Mouse (Mus musculus): ENCODE measurements around the gene Pfkfb4. TPM values are rescaled to one million over a fixed set of nuclear protein-coding genes. Genes with fewer than 3 reads are reported as not detected.

Pfkfb4 gene
- polyA plus RNA-seq, 1 experiment from 2014 or later, result 12.8 TPM

- ATAC-seq (replicated peaks; ENCODE audit: low FRiP score), result no peak
- Histone ChIP-seq H3K9me3 (ENCODE audit: control insufficient read depth, low read length) (no peaks in the 10 kb centered on the region), H3K4me1 (replicated peaks; ENCODE audit: control insufficient read depth, insufficient read depth, low read length) (no peaks in the 10 kb centered on the region), H3K4me3 (ENCODE audit: low read depth, low read length) (no peak overlapping the region), H3K9ac (ENCODE audit: low read length) (no peak overlapping the region), H3K36me3 (ENCODE audit: control insufficient read depth, insufficient read depth, low read length) (peaks cover 6% of the 10 kb centered on the region; the same call in 1 of the 2 replicates), H3K4me2 (ENCODE audit: low read depth, low read length, severe bottlenecking) (no peak overlapping the region), H3K27me3 (ENCODE audit: control insufficient read depth, insufficient read depth, low read length) (no peaks in the 10 kb centered on the region), H3K27ac (ENCODE audit: low read depth, low read length) (no peak overlapping the region)
- peak; percentile 30 for DNase-seq (ENCODE audit: low spot score)
- 91% methylated on average over 5 of the region's 5 CpGs for WGBS
Observed at GRCm38 (mm10) chr9:109060898-109061295, 69.3 kb downstream of the Pfkfb4 start.

GRCm38 (mm10) chr9:109068095-109068735 lies 76.6 kb downstream of the Pfkfb4 start:
- Histone ChIP-seq H3K27ac (ENCODE audit: low read depth, low read length) (no peak overlapping the region), H3K9ac (ENCODE audit: low read length) (no peak overlapping the region), H3K4me2 (ENCODE audit: low read depth, low read length, severe bottlenecking) (no peak overlapping the region), H3K27me3 (ENCODE audit: control insufficient read depth, insufficient read depth, low read length) (no peaks in the 10 kb centered on the region), H3K4me3 (ENCODE audit: low read depth, low read length) (no peak overlapping the region), H3K36me3 (ENCODE audit: control insufficient read depth, insufficient read depth, low read length) (peaks cover 14% of the 10 kb centered on the region; the same call in 1 of the 2 replicates), H3K4me1 (replicated peaks; ENCODE audit: control insufficient read depth, insufficient read depth, low read length) (peaks cover 7% of the 10 kb centered on the region), H3K9me3 (ENCODE audit: control insufficient read depth, low read length) (no peaks in the 10 kb centered on the region)
- ATAC-seq (replicated peaks; ENCODE audit: low FRiP score), result no peak
- DNase-seq (ENCODE audit: low spot score), result no peak
- 93% methylated on average over 3 of the region's 3 CpGs for WGBS

GRCm38 (mm10) chr9:109073661-109074573 lies 82.3 kb downstream of the Pfkfb4 start, which contains the start of gene Atrip:
TSS of gene Atrip (minus strand) at chr9:109074124.
- H3K27ac ChIP-seq (ENCODE audit: low read depth, low read length), result no peak within 1 kb of the TSS
- peaks cover 12% of the 10 kb centered on the region for H3K4me1 ChIP-seq (replicated peaks; ENCODE audit: control insufficient read depth, insufficient read depth, low read length)
- peaks cover 3% of the 10 kb centered on the region; the same call in 1 of the 2 replicates for H3K36me3 ChIP-seq (ENCODE audit: control insufficient read depth, insufficient read depth, low read length)
- peak within 1 kb of the TSS; percentile 86 for H3K4me2 ChIP-seq (ENCODE audit: low read depth, low read length, severe bottlenecking)
- peak within 1 kb of the TSS; percentile 85 for H3K9ac ChIP-seq (ENCODE audit: low read length)
- DNase-seq (ENCODE audit: low spot score) (peak; percentile 96), ATAC-seq (replicated peaks; ENCODE audit: low FRiP score) (peak; percentile 99)
- H3K4me3 ChIP-seq (ENCODE audit: low read depth, low read length), result peak within 1 kb of the TSS; percentile 81
- under 1% methylated on average over 57 of the region's 57 CpGs for WGBS
- no peaks in the 10 kb centered on the region for H3K27me3 ChIP-seq (ENCODE audit: control insufficient read depth, insufficient read depth, low read length)
- H3K9me3 ChIP-seq (ENCODE audit: control insufficient read depth, low read length), result no peaks in the 10 kb centered on the region

- WGBS, result 93% methylated on average over 3 of the region's 3 CpGs
- Histone ChIP-seq H3K27ac (ENCODE audit: low read depth, low read length) (no peak overlapping the region), H3K4me3 (ENCODE audit: low read depth, low read length) (no peak overlapping the region; the same call in 1 of the 2 replicates), H3K4me2 (ENCODE audit: low read depth, low read length, severe bottlenecking) (no peak overlapping the region), H3K4me1 (replicated peaks; ENCODE audit: control insufficient read depth, insufficient read depth, low read length) (peaks cover 9% of the 10 kb centered on the region), H3K27me3 (ENCODE audit: control insufficient read depth, insufficient read depth, low read length) (no peaks in the 10 kb centered on the region), H3K9me3 (ENCODE audit: control insufficient read depth, low read length) (no peaks in the 10 kb centered on the region), H3K9ac (ENCODE audit: low read length) (no peak overlapping the region), H3K36me3 (ENCODE audit: control insufficient read depth, insufficient read depth, low read length) (no peaks in the 10 kb centered on the region; the same call in 1 of the 2 replicates)
- ATAC-seq (replicated peaks; ENCODE audit: low FRiP score), result no peak
- no peak for DNase-seq (ENCODE audit: low spot score)
Observed at GRCm38 (mm10) chr9:109080516-109080915, 88.9 kb downstream of the Pfkfb4 start.

- no peaks in the 10 kb centered on the region; the same call in 1 of the 2 replicates for H3K36me3 ChIP-seq (ENCODE audit: control insufficient read depth, insufficient read depth, low read length)
- peaks cover 9% of the 10 kb centered on the region for H3K4me1 ChIP-seq (replicated peaks; ENCODE audit: control insufficient read depth, insufficient read depth, low read length)
- peak overlapping the region; percentile 74 for H3K9ac ChIP-seq (ENCODE audit: low read length)
- peak overlapping the region; percentile 66 for H3K4me3 ChIP-seq (ENCODE audit: low read depth, low read length)
- H3K4me2 ChIP-seq (ENCODE audit: low read depth, low read length, severe bottlenecking), result peak overlapping the region; percentile 61
- H3K27ac ChIP-seq (ENCODE audit: low read depth, low read length), result no peak overlapping the region
- H3K9me3 ChIP-seq (ENCODE audit: control insufficient read depth, low read length), result no peaks in the 10 kb centered on the region
- 7% methylated on average over 11 of the region's 11 CpGs for WGBS
- peak; percentile 18 for ATAC-seq (replicated peaks; ENCODE audit: low FRiP score)
- H3K27me3 ChIP-seq (ENCODE audit: control insufficient read depth, insufficient read depth, low read length), result no peaks in the 10 kb centered on the region
- DNase-seq (ENCODE audit: low spot score), result no peak
Observed at GRCm38 (mm10) chr9:109081749-109082123, 90.2 kb downstream of the Pfkfb4 start.

MicroRNA genes within 50 kb of the gene (microRNA counts, 519-probe panel; counts per million panel counts)
- 31.2 counts per million for microRNA mmu-miR-711

Small RNAs within 50 kb of the gene (microRNA-seq; reads per million reads assigned to microRNA genes)
- gene Mir711 (ENCODE audit: insufficient number of aligned reads), result not detected

Other genes starting within 250 kb of the Pfkfb4 start
- 96.6 and 108 TPM in 2 replicates for gene Ip6k2, start 208.0 kb upstream of the Pfkfb4 start, polyA plus RNA-seq (2014; fragmentation: Nextera tagmentation; extraction: Ambion mirVana)
- 14.4 and 22.0 TPM in 2 replicates for gene Nckipsd, start 183.4 kb upstream of the Pfkfb4 start, polyA plus RNA-seq (2014; fragmentation: Nextera tagmentation; extraction: Ambion mirVana)
- 6.9 and 9.4 TPM in 2 replicates for gene Celsr3, start 165.5 kb upstream of the Pfkfb4 start, polyA plus RNA-seq (2014; fragmentation: Nextera tagmentation; extraction: Ambion mirVana)
- gene Slc26a6, start 138.5 kb upstream of the Pfkfb4 start, polyA plus RNA-seq (2014; fragmentation: Nextera tagmentation; extraction: Ambion mirVana), result 12.6 and 12.7 TPM in 2 replicates
- not detected in 2 replicates for gene Tmem89, start 77.2 kb upstream of the Pfkfb4 start, polyA plus RNA-seq (2014; fragmentation: Nextera tagmentation; extraction: Ambion mirVana)
- 395 and 436 TPM in 2 replicates for gene Uqcrc1, start 55.1 kb upstream of the Pfkfb4 start, polyA plus RNA-seq (2014; fragmentation: Nextera tagmentation; extraction: Ambion mirVana)
- gene Col7a1, start 38.2 kb upstream of the Pfkfb4 start, polyA plus RNA-seq (2014; fragmentation: Nextera tagmentation; extraction: Ambion mirVana), result 2.2 and 3.7 TPM in 2 replicates
- gene Ucn2, start 5.8 kb upstream of the Pfkfb4 start, polyA plus RNA-seq (2014; fragmentation: Nextera tagmentation; extraction: Ambion mirVana), result not detected in 2 replicates
- gene Shisa5, start 46.8 kb downstream of the Pfkfb4 start, polyA plus RNA-seq (2014; fragmentation: Nextera tagmentation; extraction: Ambion mirVana), result 30.4 and 33.9 TPM in 2 replicates
- 5.9 and 8.2 TPM in 2 replicates for gene Trex1, start 68.0 kb downstream of the Pfkfb4 start, polyA plus RNA-seq (2014; fragmentation: Nextera tagmentation; extraction: Ambion mirVana)
- gene Atrip, start 82.3 kb downstream of the Pfkfb4 start, polyA plus RNA-seq (2014; fragmentation: Nextera tagmentation; extraction: Ambion mirVana), result 28.1 and 32.1 TPM in 2 replicates
- gene Ccdc51, start 90.7 kb downstream of the Pfkfb4 start, polyA plus RNA-seq (2014; fragmentation: Nextera tagmentation; extraction: Ambion mirVana), result 13.2 and 17.4 TPM in 2 replicates
- 671 and 746 TPM in 2 replicates for gene Tma7, start 90.8 kb downstream of the Pfkfb4 start, polyA plus RNA-seq (2014; fragmentation: Nextera tagmentation; extraction: Ambion mirVana)
- gene Plxnb1, start 103.6 kb downstream of the Pfkfb4 start, polyA plus RNA-seq (2014; fragmentation: Nextera tagmentation; extraction: Ambion mirVana), result 27.3 and 28.3 TPM in 2 replicates
- not detected in 2 replicates for gene Fbxw21, start 170.3 kb downstream of the Pfkfb4 start, polyA plus RNA-seq (2014; fragmentation: Nextera tagmentation; extraction: Ambion mirVana)
- gene Fbxw13, start 204.2 kb downstream of the Pfkfb4 start, polyA plus RNA-seq (2014; fragmentation: Nextera tagmentation; extraction: Ambion mirVana), result not detected in 2 replicates
- gene Fbxw20, start 243.0 kb downstream of the Pfkfb4 start, polyA plus RNA-seq (2014; fragmentation: Nextera tagmentation; extraction: Ambion mirVana), result not detected in 2 replicates

Measured in forebrain, embryonic 11.5 days (tissue).